Mouse (Mus musculus): Measurements from ENCODE around the gene Rpl23. TPM values are rescaled to one million over a fixed set of nuclear protein-coding genes. Genes with fewer than 3 reads are reported as not detected.

Gene Rpl23
- polyA plus RNA-seq, 1 experiment from 2014 or later = 363 TPM

DNA sequence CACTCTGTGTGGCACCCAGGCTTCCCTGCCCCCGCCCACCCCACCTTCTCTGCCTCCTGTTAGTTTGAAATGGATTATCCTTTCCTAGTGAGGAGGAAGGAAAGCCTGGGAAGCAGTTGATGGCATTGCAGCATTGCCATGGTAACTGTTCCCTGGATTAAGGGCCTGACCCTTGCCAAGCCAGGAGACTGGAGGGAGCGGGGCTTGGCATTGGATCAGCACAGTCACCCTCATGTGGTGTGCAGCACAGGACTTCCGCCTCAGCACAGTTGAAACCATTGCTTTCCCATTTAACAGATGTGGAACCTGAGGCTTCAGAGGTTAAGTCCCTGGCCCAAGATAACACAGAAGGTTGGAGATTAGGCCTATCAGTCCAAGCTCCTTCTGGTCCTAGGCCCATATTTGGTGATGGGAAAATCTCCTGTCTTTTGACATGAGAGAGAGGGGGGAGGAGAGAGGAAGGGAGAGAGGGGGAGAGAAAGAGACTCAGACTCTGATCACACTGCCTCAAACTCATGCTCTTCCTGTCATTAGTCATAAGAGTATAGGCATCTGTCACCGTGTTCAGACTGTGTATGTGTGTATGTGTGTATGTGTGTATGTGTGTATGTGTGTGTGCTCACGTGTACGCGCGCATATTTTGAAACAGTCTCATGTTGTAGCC, 39.3 kb upstream of the Rpl23 start:
- Histone ChIP-seq H3K27ac (no peak overlapping the region), H3K4me1 (replicated peaks) (peaks cover 43% of the 10 kb centered on the region), H3K9me3 (no peaks in the 10 kb centered on the region), H3K27me3 (no peaks in the 10 kb centered on the region), H3K36me3 (peaks cover 63% of the 10 kb centered on the region), H3K4me2 (replicated peaks) (no peak overlapping the region), H3K9ac (replicated peaks) (no peak overlapping the region), H3K4me3 (replicated peaks) (no peak overlapping the region)
- ATAC-seq = no peak
- WGBS = 86% methylated on average over 8 of the region's 8 CpGs

DNA sequence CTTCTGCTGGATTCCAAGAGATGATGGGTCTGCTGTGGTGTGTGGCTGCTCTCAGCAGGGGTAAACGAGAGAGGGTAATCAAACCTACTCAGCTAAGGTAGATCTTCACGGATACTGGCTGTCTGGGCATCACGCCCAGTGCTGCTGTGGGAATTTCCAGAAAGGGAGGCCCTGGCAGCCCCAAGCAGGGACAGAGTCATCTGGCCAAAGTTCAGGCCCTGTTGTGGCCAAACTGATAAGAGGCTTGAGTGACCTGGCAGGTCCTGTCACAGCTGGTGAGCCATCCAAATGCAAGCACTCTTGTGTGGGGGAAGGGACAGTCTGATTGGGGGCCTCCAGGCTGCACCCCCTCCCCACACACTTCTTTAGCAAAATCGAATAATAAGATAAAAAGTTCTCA, 38.6 kb upstream of the Rpl23 start:
- 62% methylated on average over 4 of the region's 4 CpGs for WGBS
- H3K4me1 ChIP-seq (replicated peaks) = peaks cover 50% of the 10 kb centered on the region
- peaks cover 63% of the 10 kb centered on the region for H3K36me3 ChIP-seq
- no peak overlapping the region for H3K9ac ChIP-seq (replicated peaks)
- H3K9me3 ChIP-seq = no peaks in the 10 kb centered on the region
- no peak overlapping the region for H3K4me3 ChIP-seq (replicated peaks)
- H3K27me3 ChIP-seq = no peaks in the 10 kb centered on the region
- H3K27ac ChIP-seq = no peak overlapping the region
- H3K4me2 ChIP-seq (replicated peaks) = no peak overlapping the region
- no peak for ATAC-seq

DNA sequence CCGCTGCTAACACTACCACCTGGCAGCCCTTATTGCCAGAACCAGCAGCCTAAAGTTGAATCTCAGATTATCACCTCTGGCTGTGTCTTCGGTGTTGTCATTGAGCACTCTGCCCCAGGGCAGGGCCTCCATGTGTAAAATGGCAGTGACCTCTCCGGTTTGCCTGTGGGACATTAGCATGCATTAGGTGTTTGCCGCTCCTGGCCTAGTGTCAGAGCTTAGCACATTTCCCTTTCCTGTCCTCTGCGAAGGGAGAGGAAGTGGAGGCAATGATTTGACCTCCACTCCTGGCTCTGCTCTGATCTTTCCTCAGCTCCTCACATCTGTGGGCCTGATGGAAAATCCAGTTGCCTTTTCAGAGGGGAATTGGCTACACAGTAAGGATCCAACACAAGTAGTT, 37.7 kb upstream of the Rpl23 start:
- no peak overlapping the region for H3K4me2 ChIP-seq (replicated peaks)
- no peak overlapping the region for H3K9ac ChIP-seq (replicated peaks)
- H3K27ac ChIP-seq = no peak overlapping the region
- no peaks in the 10 kb centered on the region for H3K27me3 ChIP-seq
- no peak for ATAC-seq
- H3K4me3 ChIP-seq (replicated peaks) = no peak overlapping the region
- H3K36me3 ChIP-seq = peaks cover 63% of the 10 kb centered on the region
- H3K9me3 ChIP-seq = no peaks in the 10 kb centered on the region
- H3K4me1 ChIP-seq (replicated peaks) = peaks cover 58% of the 10 kb centered on the region
- 80% methylated on average over 5 of the region's 5 CpGs for WGBS

DNA sequence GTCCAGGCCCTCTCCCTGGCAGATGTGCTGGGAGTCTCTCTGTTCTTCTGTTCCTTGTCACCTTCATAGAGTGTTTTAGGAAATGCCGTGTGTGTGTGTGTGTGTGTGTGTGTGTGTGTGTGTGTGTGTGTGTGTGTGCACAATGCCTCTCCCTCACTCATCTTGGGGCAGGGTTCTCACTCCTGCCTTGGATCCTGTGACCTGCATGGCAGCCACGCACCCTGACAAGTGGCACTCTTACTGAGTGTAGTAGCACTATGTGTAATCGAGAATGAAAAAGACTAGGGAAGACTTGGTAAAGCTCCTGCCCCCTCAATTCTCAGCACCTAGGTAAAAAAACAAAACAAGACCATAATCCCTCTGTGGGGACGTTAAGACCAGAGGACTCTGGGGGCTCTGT, 36.9 kb upstream of the Rpl23 start:
- H3K4me2 ChIP-seq (replicated peaks) = no peak overlapping the region
- peak overlapping the region; percentile 82 for H3K27ac ChIP-seq
- peak overlapping the region; percentile 53 for H3K9ac ChIP-seq (replicated peaks)
- no peak overlapping the region for H3K4me3 ChIP-seq (replicated peaks)
- 32% methylated on average over 4 of the region's 4 CpGs for WGBS
- peaks cover 62% of the 10 kb centered on the region for H3K4me1 ChIP-seq (replicated peaks)
- ATAC-seq = no peak
- no peaks in the 10 kb centered on the region for H3K27me3 ChIP-seq
- H3K36me3 ChIP-seq = peaks cover 62% of the 10 kb centered on the region
- no peaks in the 10 kb centered on the region for H3K9me3 ChIP-seq

DNA sequence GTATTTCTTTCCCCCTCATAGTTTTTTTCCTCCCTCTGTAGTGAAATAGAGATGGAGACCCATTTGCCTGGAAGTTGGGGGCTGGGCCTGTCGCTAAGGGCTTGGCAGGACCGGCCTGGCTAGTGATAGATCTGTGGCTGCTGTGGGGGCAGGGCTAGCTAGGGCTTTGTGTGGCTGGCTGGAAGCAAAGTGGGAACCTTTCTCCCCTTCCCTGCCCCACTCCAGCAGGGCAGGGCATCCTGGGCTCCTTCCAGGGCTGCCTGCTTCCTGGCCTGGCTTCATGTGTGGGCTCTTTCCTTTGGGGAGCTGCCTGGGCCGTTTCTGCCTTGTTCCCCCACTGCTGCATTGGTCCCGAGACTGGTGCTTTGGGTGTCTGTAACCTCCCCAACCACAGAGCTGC, 36.3 kb upstream of the Rpl23 start:
- H3K9ac ChIP-seq (replicated peaks) = peak overlapping the region; percentile 53
- peaks cover 67% of the 10 kb centered on the region for H3K4me1 ChIP-seq (replicated peaks)
- 6% methylated on average over 4 of the region's 4 CpGs for WGBS
- peaks cover 62% of the 10 kb centered on the region for H3K36me3 ChIP-seq
- H3K4me3 ChIP-seq (replicated peaks) = no peak overlapping the region
- H3K4me2 ChIP-seq (replicated peaks) = no peak overlapping the region
- peak overlapping the region; percentile 82 for H3K27ac ChIP-seq
- no peaks in the 10 kb centered on the region for H3K27me3 ChIP-seq
- ATAC-seq = peak; percentile 77
- no peaks in the 10 kb centered on the region for H3K9me3 ChIP-seq

DNA sequence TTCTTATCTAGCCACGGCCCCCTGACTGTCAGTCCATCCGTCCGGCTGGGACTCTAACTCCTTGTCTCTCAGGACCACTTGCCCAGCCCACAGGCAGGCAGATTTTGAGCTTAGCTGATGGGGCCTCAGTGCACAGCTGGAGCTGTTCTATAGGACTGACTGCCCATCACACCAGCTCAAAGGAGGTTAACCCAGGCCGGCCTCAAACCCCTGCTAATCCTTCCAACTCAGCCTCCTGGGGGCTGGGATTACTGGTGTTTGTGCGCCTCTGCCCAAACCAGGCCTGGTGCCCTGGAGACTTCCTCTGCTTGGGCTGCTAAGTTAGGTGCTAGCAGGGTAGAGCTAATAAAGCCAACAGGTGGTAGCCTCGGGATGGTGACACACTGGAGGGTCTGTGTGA, 35.8 kb upstream of the Rpl23 start:
- peak overlapping the region; percentile 82 for H3K27ac ChIP-seq
- H3K27me3 ChIP-seq = no peaks in the 10 kb centered on the region
- H3K4me1 ChIP-seq (replicated peaks) = peaks cover 70% of the 10 kb centered on the region
- peaks cover 58% of the 10 kb centered on the region for H3K36me3 ChIP-seq
- no peaks in the 10 kb centered on the region for H3K9me3 ChIP-seq
- H3K4me2 ChIP-seq (replicated peaks) = no peak overlapping the region
- peak overlapping the region; percentile 53; the same call in 1 of the 2 replicates for H3K9ac ChIP-seq (replicated peaks)
- ATAC-seq = peak; percentile 7; the same call in 1 of the 2 replicates
- no peak overlapping the region for H3K4me3 ChIP-seq (replicated peaks)
- WGBS = 18% methylated on average over 6 of the region's 6 CpGs

DNA sequence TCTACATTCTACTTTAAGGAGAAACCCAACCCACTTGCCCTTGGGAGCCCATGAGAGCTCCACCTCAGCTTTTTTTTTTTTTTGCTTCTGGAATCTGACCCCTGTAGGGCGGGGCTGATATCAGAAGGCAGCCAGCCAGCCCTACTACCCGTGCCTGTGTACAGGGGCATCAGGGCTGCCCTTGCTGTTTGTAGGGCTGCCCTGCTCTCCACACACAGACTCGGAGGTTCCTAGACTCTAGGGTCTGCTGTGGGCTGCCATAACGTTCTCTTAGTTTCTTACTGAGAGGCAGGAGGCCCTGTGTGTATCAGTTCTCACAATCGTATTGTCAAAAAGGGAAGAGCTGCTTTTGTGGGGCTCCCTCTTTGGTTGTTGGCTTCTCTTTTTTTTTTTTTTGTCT, 35.1 kb upstream of the Rpl23 start:
- no peaks in the 10 kb centered on the region for H3K27me3 ChIP-seq
- H3K4me2 ChIP-seq (replicated peaks) = no peak overlapping the region
- H3K4me1 ChIP-seq (replicated peaks) = peaks cover 74% of the 10 kb centered on the region
- H3K4me3 ChIP-seq (replicated peaks) = no peak overlapping the region
- peaks cover 52% of the 10 kb centered on the region for H3K36me3 ChIP-seq
- no peak overlapping the region; the same call in 1 of the 2 replicates for H3K27ac ChIP-seq
- 38% methylated on average over 5 of the region's 5 CpGs for WGBS
- no peaks in the 10 kb centered on the region for H3K9me3 ChIP-seq
- no peak overlapping the region for H3K9ac ChIP-seq (replicated peaks)
- ATAC-seq = no peak

DNA sequence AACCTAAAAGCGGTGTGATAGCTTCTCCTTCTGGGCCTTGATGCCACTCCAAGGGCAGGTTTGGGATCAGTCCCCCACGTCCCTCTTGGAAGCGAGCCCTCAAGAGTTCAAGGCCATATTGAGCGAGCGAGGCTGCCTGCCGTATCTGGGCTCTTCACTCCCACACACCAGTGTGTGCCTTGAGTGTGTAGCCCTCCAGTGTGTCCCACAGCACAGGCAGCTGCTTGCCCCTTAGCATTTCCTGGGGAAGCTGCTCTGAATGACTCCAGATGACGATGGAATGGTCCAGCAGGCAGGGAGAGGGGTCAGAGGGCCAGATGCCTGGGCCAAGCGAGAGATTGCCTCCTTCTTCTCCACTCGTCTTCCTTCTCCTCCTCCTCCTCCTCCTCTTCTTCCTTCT, 34.7 kb upstream of the Rpl23 start:
- Histone ChIP-seq H3K9ac (replicated peaks) (no peak overlapping the region), H3K4me3 (replicated peaks) (no peak overlapping the region), H3K27ac (peak overlapping the region; percentile 14; the same call in 1 of the 2 replicates), H3K36me3 (peaks cover 52% of the 10 kb centered on the region), H3K4me1 (replicated peaks) (peaks cover 78% of the 10 kb centered on the region), H3K9me3 (no peaks in the 10 kb centered on the region), H3K4me2 (replicated peaks) (no peak overlapping the region), H3K27me3 (no peaks in the 10 kb centered on the region)
- ATAC-seq = no peak
- 60% methylated on average over 9 of the region's 9 CpGs for WGBS

DNA sequence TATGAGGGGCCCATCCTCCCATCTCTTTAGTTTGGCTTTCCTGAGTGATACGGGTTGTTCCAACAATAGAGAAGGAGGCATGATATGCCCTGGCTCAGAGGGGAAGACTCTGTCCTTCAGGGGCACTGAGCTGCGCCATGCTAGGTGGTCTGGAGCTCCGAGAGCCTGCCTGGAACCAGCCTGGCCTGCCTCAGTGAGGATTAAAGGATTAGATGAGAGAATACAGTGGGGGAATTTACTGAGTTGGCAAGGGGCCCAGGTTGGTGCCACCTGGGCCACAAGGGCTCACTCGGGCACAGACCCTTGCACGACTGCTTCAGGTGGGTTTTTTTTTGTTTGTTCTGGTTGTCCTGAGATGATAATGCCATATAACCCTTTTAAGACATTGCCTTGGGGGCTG, 33.9 kb upstream of the Rpl23 start:
- H3K9me3 ChIP-seq = no peaks in the 10 kb centered on the region
- no peak overlapping the region for H3K4me3 ChIP-seq (replicated peaks)
- no peaks in the 10 kb centered on the region for H3K27me3 ChIP-seq
- 44% methylated on average over 5 of the region's 5 CpGs for WGBS
- H3K27ac ChIP-seq = peak overlapping the region; percentile 56; the same call in 1 of the 2 replicates
- H3K4me1 ChIP-seq (replicated peaks) = peaks cover 82% of the 10 kb centered on the region
- no peak overlapping the region for H3K9ac ChIP-seq (replicated peaks)
- no peak for ATAC-seq
- peaks cover 48% of the 10 kb centered on the region for H3K36me3 ChIP-seq
- no peak overlapping the region for H3K4me2 ChIP-seq (replicated peaks)

DNA sequence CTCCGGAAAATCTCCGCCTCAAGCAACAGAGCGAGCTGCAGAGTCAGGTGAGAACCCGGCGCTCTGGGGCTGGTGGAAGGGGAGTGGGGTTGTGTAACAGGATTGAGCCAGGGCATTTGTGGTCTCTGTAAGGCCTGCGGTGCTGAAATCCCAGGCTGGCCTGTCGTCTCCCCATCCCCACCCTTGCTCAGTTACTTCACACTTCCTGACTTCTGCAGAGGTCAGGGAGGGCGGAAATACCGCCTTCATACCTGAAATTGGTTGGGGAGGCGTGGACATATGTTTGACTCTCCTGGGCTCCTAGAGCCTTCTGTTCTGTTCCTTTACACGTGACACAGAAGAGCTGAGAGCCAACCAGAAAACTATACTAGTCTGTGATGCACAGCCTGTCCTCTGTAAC, 33.5 kb upstream of the Rpl23 start:
- H3K27me3 ChIP-seq = no peaks in the 10 kb centered on the region
- H3K9me3 ChIP-seq = no peaks in the 10 kb centered on the region
- H3K4me1 ChIP-seq (replicated peaks) = peaks cover 86% of the 10 kb centered on the region
- H3K4me3 ChIP-seq (replicated peaks) = no peak overlapping the region
- no peak for ATAC-seq
- peak overlapping the region; percentile 56; the same call in 1 of the 2 replicates for H3K27ac ChIP-seq
- H3K36me3 ChIP-seq = peaks cover 45% of the 10 kb centered on the region
- H3K9ac ChIP-seq (replicated peaks) = peak overlapping the region; percentile 36; the same call in 1 of the 2 replicates
- H3K4me2 ChIP-seq (replicated peaks) = no peak overlapping the region
- WGBS = 68% methylated on average over 11 of the region's 11 CpGs

DNA sequence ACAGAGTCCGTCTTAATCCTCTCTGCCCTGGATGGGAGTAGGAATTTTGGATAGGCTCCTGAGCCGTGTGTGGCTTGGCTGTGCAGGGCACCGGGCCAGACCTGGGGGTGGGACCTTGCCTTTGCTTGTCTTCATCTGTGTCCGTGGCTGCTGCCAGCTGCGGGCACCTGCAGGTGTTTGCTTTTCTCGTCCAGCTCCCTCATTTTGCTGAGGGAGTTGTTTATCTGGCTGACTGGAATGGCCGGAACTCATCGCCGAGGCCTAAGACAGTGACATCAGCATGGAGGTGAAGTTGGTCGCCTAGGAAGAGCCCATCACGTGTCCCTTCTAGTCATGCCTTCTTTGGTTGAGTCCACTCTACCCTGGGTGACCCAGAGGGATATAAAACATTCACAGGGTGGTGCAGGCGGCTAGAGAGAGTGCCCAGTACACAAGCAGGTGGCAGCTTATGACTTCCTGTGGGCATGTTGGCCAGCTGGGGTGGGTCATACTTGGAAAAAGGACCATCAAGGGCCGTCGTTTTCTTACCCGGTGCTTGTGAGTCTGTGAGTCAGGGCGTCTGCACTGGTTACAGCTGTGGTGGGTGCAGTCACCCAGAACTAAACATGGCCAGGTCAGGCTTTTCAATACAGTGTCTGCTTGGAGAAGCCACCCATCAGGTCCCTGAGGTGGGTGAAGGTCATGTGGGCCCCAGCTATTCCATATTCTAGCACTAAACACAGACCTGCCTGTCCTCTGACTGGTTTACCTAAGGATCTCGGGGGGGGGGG, 31.7 kb upstream of the Rpl23 start:
- 80% methylated on average over 17 of the region's 17 CpGs for WGBS
- Histone ChIP-seq H3K4me2 (replicated peaks) (0 out of 2 replicates have a peak overlapping the region, but pooled peaks have one; percentile 1), H3K36me3 (peaks cover 38% of the 10 kb centered on the region), H3K27ac (peak overlapping the region; percentile 96), H3K9ac (replicated peaks) (peak overlapping the region; percentile 43), H3K9me3 (no peaks in the 10 kb centered on the region), H3K27me3 (no peaks in the 10 kb centered on the region), H3K4me1 (replicated peaks) (peaks cover 97% of the 10 kb centered on the region), H3K4me3 (replicated peaks) (no peak overlapping the region)
- ATAC-seq = no peak

DNA sequence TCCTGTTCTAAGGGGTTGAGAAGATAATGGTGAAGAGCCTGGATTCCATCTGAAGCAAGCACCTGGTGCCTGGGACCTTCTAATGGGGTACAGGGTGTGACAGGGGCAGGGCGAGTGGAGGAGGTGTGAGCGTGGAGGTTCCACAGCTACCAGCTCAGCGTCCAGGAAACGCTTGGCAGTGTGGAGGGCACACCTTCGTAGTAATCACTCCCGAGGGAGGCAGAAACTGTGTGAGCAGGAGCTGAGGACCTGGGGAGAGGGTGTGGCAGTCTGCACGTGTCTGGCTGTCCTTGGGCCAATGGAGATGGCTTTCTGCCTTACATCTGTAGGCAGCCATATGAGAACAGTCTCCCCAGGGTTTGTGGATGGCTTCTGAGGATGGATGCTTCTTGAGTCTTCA, 30.8 kb upstream of the Rpl23 start:
- WGBS = 31% methylated on average over 7 of the region's 7 CpGs

More for the DNA sequence above, 30.8 kb upstream of the Rpl23 start:
- Histone ChIP-seq H3K4me3 (replicated peaks) (0 out of 2 replicates have a peak overlapping the region, but pooled peaks have one; percentile 4), H3K9me3 (no peaks in the 10 kb centered on the region), H3K36me3 (peaks cover 47% of the 10 kb centered on the region), H3K4me2 (replicated peaks) (peak overlapping the region; percentile 49), H3K9ac (replicated peaks) (peak overlapping the region; percentile 46), H3K4me1 (replicated peaks) (peaks cover 97% of the 10 kb centered on the region), H3K27ac (peak overlapping the region; percentile 96), H3K27me3 (no peaks in the 10 kb centered on the region)
- ATAC-seq = peak; percentile 56
